Mouse (Mus musculus) right cerebral cortex, postnatal 10 days (tissue): ENCODE measurements at regions not wholly inside any gene's neighbourhood (a gene's known extent, or its start where the extent isn't known, plus 50 kb on each side); places are given as distances from the start of the nearest gene placed in this dataset.

Experiments
- DNase-seq, 2 experiments: peaks; one replicate each; pipeline ENCODE4 v3.0.0; 2021; ENCODE audit warnings: low spot score in 2 of 2

DNA sequence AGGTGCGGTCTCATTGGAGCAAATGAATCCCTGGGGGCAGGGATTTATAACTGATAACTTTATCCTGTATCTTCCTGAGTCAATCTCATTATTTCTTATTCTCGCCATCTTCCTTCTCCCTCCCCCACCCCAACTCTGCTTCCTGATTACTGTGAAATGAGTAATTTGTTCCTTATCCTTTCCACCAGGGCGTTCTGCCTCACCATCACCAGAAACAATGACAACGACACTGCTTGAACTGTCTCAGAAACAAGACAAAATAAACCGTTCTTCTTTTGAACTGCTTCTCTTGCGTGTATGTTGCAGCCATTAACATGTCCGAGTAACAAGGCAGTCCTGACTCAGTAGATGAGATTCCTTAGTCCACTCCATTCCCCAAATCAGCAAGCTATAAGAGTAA is 246.0 kb upstream of the Trib2 start:
- DNase-seq = no peak

DNA sequence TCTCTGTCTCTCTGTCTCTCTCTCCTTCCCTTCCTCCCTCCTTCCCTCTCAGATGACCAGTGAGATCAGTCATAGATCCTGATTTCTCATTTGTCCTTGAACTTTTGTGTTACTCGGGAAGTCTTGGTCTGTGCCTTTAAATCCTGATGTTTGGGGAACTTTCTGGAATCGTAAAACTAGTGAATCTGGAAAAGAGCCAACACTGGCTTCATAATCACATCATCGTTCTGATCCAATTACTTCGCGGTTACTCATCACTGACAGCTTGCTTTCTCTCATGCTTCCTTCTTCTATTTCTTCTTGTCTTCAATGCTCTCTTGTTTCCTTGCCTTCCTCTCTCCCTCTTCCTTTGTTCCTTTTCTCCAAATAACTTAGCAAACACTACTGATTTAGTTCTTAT is 243.7 kb upstream of the Trib2 start:
- DNase-seq = no peak

DNA sequence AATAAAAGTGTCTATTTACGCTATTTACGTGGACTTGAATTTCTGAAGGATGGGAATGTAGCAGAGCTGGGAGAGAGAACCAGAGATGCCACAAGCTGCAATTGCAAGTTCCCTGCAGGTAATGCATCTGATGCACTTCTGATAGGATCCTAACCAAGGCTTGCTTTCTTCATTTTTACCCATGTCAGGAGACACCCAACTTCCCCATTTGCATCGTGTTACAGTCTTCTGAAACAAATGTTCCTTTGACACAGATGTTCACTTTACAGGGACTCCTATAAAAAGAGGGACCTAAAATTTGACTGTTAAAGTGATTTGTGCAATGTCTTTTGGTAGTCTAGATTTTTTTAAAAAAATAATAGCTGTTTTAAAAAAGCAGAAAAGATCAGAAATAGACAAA is 241.5 kb upstream of the Trib2 start:
- no peak for DNase-seq

DNA sequence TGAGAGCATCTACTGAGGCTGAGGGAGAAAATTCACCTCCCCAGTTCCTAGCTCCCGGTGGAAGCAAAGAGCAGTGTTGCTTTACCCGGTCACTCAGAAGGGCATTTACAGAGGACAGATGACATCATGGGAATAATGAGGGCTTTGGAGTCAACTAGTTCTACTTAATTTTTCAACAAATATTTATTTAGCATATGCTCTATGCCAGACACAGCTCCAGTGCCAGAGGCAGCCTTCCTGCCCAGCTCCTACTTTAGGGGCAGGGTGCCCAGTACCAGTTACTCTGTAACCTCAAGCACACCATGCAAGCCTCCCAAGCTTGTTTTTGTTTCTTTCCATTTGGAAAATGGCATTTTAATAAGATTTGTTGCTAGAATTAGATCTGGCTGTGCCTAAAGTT is 240.1 kb upstream of the Trib2 start:
- DNase-seq = no peak

DNA sequence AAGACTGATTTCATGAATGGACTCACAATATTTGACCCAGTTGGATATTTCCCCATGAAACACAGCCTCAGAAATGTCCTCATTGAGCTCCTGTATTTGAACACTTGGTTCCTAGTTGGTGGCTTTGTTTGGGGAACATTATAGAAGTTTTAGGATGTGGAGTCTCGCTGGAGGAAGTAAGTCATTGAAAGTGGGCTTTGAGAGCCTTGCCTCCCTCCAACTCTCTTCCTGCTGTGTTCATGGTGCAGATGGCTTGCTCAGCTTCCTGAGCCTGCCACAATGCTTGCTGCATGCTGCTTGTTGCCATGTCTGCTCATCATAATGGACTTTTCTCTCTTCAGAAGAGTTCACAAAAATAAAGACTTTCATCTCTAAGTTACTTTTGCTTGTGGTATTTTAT is 239.5 kb upstream of the Trib2 start:
- DNase-seq = no peak

DNA sequence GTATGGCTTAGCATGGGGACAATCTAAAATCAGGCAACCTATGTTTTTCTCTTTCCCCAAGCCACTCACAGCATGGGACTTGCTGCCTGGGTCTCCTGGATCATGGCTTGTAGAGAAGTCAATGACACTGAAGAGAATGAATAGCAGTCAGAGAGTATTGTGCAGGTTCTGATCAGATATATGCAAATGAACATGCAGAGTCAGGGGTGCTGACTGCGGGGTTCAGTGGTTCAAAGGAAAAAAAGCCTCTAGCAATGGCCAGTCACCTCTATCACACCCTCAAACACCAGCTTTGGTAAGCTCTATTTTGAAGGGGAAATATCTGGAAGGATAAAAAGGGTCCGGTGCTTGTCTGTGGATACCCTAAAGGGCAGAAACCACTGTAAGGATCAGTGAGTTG is 237.9 kb upstream of the Trib2 start:
- DNase-seq = no peak

DNA sequence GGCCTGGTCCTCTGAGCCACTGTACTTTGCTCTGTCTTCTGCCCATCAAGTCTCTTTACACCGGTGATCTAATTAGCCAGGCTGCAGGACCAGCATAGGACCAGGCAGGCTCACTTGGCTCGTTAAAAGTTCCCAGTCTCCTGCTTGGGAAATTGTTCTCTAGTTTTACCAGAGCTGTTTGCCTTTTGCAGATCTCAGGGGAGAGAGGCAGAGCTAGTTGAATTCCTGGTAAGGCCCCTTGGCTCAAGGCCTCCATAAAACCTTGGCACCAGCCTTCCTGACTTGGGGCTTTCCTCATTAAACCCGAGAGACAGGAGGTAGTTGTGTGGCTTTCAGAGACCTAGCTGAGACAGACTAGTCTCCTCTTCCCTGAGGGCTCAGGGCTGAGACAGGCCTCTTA is 237.0 kb upstream of the Trib2 start:
- no peak for DNase-seq

DNA sequence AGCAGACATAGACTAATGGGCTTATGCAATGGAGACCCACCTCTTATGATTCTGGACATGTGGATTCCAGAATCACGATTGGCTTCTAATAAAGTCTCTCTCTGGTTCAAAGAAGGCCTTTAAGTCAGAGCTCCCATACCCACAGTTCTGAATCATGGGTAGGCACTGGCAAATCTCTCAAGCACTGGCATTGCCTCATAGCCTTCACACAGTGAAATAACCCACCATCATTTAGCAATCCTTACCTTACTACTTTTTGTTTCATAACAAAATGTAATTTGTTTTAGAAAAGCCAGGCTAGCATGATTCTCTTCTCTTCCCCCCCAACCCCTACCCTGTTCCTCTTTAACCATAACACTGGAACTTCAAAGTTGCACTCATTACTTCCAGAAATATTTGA is 236.3 kb upstream of the Trib2 start:
- no peak for DNase-seq

DNA sequence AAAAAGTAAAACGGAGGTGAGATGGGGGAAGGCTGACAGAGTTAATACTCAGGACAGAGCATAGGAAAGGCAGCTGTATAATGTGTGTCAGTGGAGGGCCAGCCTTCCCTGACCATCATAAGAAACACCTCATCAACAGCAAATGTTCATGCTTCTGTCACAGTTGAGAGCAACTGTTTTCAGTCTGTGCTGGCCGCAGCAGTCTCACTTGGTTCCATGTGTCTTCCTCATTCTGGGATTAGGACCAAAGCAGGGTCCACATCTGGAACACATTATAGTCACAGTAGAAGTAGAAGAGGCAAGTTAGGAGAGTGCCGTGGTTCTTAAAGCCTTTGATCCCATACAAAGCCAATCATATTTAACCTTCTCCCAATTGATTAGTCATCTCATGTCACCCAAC is 235.6 kb upstream of the Trib2 start:
- DNase-seq = no peak

DNA sequence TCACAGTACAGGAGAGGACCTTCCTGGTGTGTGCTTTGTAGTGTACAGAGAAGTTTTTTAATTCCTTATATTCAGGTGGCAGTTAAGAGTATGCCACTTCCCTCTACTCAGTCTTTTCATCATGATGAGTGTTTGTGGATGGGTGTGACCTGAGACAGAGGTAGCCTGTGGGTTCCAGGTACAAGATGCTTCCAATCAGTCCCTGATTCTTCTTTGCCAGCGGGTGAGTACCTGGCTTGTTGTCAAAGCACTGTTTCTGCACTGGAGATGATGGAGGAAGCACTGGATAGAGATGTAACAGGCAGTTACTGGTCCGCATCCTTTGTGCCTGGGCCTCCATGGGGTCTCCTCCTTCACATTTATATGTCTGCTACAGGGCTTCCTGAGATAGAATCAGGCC is 234.7 kb upstream of the Trib2 start:
- no peak for DNase-seq

DNA sequence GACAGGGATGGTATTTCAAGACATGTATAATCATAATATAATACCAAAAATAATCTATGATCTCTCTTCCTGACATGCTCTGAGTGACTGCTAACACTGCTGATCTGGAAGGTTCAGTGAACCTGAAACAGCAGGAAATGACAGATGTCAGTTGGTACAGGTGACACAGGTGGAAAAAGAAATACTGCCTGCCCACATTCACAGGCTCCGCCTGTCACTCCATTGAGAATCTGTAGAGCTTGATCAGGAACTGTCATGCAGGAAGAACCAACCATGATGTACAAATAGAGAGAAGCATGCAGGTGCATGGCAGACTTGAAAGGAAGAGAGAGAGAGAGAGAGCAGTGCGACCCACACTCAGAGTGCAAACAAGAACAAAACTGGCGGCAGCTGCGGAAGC is 232.8 kb upstream of the Trib2 start:
- no peak for DNase-seq

DNA sequence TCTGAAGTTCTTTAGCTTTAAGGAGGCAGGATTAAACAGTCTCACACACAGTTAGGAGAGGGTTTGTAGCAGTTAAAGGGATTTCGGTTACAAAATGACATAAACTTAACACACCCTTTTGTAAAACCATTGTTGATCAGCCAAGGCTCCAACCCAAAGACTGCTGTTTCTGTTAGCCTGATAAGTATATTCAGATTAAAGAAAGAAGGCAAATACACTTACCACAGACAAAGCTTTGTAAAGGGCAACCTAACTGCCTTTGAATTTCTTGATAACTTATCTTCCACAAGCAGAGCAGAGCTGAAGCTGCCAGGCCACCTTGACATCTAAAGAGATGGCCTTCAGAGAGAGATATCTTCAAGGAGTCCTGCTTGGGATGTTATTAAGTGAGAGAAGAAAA is 229.9 kb upstream of the Trib2 start:
- no peak for DNase-seq

DNA sequence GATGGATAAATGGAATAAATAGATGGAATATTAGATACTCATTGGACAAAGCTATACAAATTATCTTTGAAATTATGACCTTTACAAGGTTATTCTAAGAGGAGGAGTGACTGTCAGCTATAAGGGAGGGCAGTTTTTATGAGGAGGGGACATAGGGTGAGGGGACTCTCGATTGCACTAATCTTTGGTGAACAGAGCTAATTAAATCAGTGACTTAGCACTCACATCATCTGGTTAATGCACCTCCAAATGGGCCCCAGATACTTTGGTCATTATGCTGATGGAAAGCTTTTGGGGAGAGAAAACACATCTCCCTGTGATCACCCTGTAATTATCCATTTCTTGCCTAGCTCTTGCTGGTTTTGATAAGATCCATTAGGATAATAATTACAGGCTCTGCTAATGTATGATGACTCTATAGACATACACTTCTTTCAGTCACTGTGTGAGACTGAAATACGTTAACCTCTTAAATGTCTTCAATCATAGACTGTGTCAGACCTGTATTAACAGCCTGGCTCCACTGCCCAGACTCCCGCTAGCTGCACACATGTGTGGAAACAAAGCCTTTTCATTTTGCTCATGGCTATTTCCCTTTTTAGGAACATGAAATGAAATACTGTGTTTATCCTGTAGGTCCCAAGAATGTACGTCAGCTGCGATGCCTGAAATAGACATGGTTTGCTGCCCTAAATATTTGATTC is 229.2 kb upstream of the Trib2 start:
- no peak for DNase-seq

DNA sequence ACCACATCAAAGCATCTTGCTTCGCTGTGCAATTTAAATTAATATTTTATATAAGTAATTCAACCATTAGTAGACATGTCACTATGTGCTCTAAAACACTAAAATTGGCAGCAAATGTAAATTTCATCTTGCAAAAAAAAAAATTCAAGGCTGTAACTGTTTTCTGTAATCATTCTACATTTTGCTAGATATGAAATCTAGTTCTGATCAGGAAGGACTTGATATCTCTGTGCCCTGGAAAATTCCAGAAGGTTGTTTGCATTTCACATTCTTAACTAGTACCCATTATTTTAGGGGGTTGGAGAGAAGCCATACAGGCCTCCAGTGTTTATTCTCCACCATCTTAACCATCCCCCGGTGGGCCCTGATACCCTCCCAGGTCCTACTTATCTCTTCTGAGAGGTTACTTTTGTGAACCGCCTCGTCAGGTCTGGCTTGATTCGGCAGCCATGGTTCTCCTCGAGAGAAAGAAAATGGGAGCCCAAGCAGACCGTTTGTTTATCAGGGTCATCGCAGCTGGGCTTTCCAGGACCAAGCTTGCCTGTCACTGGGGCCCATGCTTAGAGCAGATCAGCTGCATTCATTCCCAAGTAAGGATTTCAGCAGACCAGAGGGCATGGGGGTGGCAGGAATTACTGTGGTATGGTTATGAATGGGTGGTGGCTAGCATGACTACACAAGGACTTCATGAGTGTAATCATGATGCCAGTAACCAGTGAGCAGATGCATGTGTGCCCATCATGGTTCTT is 226.9 kb upstream of the Trib2 start:
- no peak for DNase-seq

DNA sequence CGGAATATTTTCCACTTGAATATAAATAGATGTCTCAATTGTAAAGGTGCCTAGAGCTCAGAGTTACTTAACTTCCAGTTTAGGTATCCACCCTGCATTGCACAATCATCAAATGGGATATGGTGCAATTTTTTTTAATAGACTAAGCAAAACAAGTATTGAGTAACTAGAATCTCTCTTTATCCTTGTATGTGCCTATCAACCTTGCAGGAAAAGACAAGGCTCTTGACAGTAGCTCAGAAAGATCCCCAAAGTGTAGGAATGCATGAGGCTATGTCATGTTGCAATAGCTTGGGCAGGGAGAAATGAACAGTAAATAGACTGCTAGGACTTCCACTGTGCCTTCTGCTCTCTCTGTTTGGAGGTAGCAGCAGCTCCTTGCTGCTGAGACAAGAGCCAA is 225.6 kb upstream of the Trib2 start:
- no peak for DNase-seq

DNA sequence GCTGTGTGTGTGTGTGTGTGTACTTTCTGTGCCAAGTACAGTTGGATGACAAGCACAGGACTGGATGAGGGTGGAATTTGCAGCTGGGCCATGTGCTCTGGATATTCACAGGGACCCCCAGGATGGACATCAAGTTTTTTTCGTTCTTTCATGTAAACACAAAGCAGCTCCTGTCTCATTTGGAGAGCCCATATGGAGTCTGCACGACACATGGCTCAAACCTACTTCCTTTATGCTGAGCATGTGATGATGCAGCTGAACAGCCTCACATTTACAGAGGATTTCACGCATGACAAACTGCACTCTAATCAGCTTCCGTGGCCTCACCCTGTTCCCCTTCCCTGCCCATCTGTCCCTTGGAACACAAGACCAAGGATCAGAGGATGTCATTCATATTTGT is 224.4 kb upstream of the Trib2 start:
- DNase-seq = no peak

DNA sequence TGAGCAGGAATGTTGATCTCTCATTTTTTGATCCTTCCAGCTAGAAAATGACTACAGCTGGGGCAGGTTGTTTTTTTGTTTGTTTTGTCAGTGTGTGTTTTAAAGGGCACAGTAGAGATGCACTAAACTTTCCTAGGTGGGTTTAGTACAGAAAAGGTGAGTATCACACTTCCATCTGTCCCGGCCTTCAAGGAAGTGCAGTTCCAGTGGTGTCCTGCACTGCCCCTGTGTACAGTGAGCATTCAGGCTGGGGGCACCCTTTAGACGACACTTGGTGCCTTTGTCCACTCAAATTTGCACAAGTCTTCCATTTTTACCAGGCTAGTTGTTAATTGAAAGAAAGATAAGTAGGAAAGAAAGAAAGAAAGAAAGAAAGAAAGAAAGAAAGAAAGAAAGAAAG is 218.8 kb upstream of the Trib2 start:
- no peak for DNase-seq

DNA sequence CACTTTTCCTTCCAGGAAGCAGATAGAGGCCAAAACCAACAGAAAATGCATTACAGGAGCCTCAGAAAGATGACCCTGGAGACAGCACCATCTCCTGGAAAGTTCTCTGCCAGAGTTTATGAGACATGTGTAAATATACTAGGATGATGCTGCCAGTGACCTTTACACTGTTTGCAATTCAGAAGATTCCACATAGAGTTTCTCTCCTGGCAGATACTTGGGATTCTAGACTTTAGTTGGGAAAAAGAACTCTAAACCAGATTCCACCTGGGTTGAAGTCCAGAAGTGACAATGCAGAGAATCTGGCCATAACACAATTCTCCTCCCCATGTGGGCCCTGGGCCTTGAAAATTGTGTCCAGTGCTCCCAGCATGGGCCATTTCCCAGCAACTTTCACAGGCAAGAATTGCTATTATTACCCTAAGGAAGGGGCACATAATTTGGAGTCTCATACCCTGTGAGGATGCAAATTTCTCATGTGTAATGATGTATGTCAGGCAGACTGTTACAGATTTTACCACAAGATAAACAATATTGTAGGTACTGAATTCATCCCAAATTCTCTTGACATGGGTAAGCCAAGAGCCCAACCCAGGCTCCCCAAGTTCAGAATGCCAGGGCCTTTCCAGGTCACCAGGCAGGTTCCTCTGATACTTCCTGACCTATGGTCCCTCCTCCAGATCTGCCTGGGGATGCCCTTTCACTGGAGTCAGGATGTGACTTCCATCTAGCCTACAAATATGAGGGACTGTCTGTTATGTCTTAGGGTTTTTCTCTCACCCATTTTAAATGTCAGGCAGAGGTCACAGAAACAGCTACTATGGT is 218.2 kb upstream of the Trib2 start:
- no peak for DNase-seq

DNA sequence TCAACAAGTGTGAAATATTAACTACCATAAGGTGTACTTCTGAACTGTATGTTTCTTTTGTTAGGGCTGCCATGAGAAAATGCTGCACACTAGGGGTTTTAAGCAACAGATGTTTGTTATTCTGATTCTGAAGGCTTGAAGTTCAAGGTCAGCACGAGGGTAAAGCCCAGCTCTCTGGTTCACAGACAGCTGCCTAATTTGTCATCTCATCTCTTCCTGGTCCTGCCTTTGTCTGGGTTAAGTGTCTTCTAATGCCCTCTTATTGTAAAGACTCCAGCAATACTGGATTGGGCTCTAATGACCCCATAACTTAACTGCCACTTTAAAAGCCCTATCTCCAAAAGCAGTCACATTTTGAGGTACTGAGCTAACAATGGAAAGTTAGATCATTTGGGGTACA is 209.9 kb upstream of the Trib2 start:
- DNase-seq = no peak

DNA sequence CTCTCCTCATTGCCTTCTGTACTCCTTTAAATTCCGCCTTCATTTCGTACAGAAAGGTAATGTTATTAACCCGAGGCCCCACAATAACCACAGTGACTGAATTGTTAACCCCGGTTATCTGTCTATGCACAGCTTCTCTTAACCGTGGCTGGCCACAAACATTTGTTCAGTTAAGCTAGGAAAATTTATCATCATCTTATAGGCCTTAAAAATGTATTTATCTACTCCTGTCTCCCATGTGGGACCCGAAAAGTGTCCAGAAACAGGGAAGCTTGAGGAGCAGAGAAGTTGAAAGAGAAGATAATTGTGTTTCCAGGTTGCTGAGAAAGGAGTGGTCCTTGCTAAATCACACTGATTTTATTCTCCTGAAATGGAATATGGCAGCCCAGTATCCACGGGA is 206.6 kb upstream of the Trib2 start:
- DNase-seq = no peak

DNA sequence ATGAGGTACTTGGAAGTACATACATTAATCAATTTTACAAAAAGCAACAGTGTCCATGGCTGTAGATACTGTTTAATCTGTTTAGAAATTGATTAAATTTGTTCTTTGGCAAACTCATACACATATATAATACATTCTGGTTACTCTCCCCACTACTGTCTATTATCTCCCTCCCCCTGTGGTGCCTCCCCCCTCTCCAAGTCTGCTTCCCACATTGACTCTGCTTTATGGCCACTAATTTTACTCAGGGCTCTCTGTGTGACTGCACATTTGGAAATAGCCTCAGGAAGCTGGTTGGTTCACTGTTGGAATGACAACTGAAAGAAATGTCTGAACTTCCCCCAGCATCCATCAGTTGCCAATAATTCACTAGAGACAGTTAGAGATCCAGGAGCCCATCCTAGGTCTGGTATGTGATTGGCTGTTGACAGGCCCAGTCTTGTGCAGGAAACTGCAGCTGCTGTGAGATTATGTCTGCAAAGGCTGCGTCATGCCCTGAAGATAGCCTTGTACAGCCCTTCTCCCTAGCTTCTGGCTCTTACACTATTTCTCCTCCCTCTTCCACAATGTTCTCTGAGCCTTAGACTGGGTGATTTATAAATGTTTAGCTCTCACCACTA is 204.6 kb upstream of the Trib2 start:
- no peak for DNase-seq

DNA sequence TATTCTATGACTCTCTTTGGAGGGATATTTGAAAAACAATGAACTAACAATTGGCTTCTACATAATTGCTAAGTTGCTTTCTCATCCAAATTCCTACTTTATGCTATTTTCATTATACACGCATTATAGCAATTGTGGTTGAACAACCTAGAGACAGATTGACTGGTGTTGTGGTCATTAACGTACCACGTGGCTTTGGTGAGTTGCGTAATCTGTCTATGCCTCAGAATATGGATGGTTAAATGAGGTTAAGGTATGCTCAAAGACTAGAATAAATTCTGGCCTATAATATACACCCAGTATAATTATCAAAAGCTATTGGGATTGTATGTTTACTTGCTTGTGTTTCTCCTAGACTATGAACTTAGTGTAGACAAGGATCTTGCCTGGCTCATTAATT is 201.5 kb upstream of the Trib2 start:
- no peak for DNase-seq

DNA sequence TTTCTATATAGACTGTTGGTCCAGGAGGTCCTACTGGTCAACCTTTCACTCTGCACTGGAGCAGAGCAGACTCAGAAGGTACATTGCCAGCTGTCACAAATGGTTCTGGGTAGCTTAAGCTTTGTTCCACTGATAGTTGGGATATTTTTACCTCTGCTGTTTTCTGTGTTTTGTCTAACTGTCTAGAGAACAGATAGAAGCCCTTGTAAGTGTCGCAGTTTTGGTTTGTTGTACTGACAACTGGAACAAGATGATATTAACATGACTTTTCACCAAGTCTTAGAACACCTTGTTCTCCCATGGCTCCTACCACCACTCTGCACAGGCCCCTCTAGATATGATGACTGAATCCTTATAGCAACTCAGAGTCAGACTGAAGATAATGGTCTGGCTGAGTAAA is 199.9 kb upstream of the Trib2 start:
- no peak for DNase-seq
